Mouse (Mus musculus): ENCODE results near the gene Srxn1.

- TF ChIP-seq TAL1 (IDR thresholded peaks at IDR 0.05; ENCODE audit: low read length) = no peak
- no peak for TF ChIP-seq GATA1 (IDR thresholded peaks at IDR 0.05; ENCODE audit: low read length)
Observed at GRCm38 (mm10) chr2:152144158-152144450, 38.8 kb downstream of the Srxn1 start.

All from erythroblast, embryonic 14.5 days (primary cell).